8 mouse cellular contexts compared by ENCODE assay signal in genomic region chr6:122339047-122339647, GRCm38 (mm10). TPM values are rescaled to one million over a fixed set of nuclear protein-coding genes. Genes with fewer than 3 reads are reported as not detected.
DNase-seq lines count a peak whose midpoint lies in the region; ATAC-seq and TF ChIP-seq lines count a peak whose summit lies in the region.

No protein-coding gene starts in this region.

- no peaks in the 10 kb centered on the region for H3K27me3 ChIP-seq in intestine, embryonic 14.5 days (replicated peaks; ENCODE audit: control insufficient read depth, insufficient read depth, low read length)

- peaks cover 25% of the 10 kb centered on the region for H3K36me3 ChIP-seq in intestine, embryonic 14.5 days (ENCODE audit: control insufficient read depth, insufficient read depth, low read length)

- no peak for TF ChIP-seq CTCF in gastrocnemius, adult 2 months (IDR thresholded peaks at IDR 0.05)

- peak; percentile 71 for ATAC-seq in common myeloid progenitor, adult 5-6 weeks (replicated peaks; ENCODE audit: low read depth, poor library complexity, severe bottlenecking)
- peak; percentile 74 for ATAC-seq in intestine, embryonic 14.5 days (replicated peaks; ENCODE audit: low FRiP score, low TSS enrichment, low read depth)
- ATAC-seq in megakaryocyte progenitor cell, adult 5-6 weeks (replicated peaks; ENCODE audit: poor library complexity): peak; percentile 70

- H3K9me3 ChIP-seq in intestine, embryonic 14.5 days (ENCODE audit: control insufficient read depth, low read length): no peaks in the 10 kb centered on the region

- intact Hi-C loops in gastrocnemius, adult 2 months (cut with DNase I): loop anchor here (2.0 kb wide), 1 partner anchor 30 kb away; the partner anchor contains the start of gene M6pr
- intact Hi-C loops in left cerebral cortex, postnatal 14 days (cut with DNase I): no loop called here

- peaks cover 12% of the 10 kb centered on the region for H3K4me1 ChIP-seq in intestine, embryonic 14.5 days (replicated peaks; ENCODE audit: control insufficient read depth, insufficient read depth, low read length)

- peak overlapping the region; percentile 80 for H3K27ac ChIP-seq in gastrocnemius, adult 2 months
- H3K27ac ChIP-seq in intestine, embryonic 14.5 days (ENCODE audit: low read depth): peak overlapping the region; percentile 97

- peak; percentile 59 for DNase-seq in adipocyte (ENCODE audit: low spot score)
- peak; percentile 76 for DNase-seq in gastrocnemius, adult 2 months
- DNase-seq in intestine, embryonic 14.5 days (ENCODE audit: low spot score): peak; percentile 86
- peak; percentile 64 to 72 for DNase-seq in left cerebral cortex, postnatal 14 days (ENCODE audit: low spot score in 2 of 2)
- DNase-seq in right cerebral cortex, postnatal 14 days: peak; percentile 72
- DNase-seq in urinary bladder, postnatal 14 days (ENCODE audit: low spot score): peak; percentile 79

- peak overlapping the region; percentile 57 for H3K9ac ChIP-seq in intestine, embryonic 14.5 days (ENCODE audit: low read length)

- H3K4me3 ChIP-seq in gastrocnemius, adult 2 months: peak overlapping the region; percentile 94
- peak overlapping the region; percentile 66 for H3K4me3 ChIP-seq in intestine, embryonic 14.5 days (ENCODE audit: low read depth, low read length)

- WGBS in intestine, embryonic 14.5 days: 0% methylated on average over 24 of the region's 51 CpGs

- peak overlapping the region; percentile 67 for H3K4me2 ChIP-seq in intestine, embryonic 14.5 days (ENCODE audit: low read length)

RNA-seq across cellular contexts. Expression of gene Phc1, which starts 1.2 kb away (rescaled TPM):
- total RNA-seq in common myeloid progenitor, adult 5-6 weeks (2017): 8.9 and 13.0 TPM in 2 replicates
- 10 to 100 TPM; 24.8 to 32.8 TPM for total RNA-seq in gastrocnemius, adult 2 months (2021)
- polyA plus RNA-seq in intestine, embryonic 14.5 days (2014; fragmentation: Nextera tagmentation; extraction: Ambion mirVana): 17.6 and 19.8 TPM in 2 replicates
- total RNA-seq in left cerebral cortex, postnatal 14 days (2021): 10 to 100 TPM; 57.8 to 59.3 TPM
- 7.6 and 9.4 TPM in 2 replicates for total RNA-seq in megakaryocyte progenitor cell, adult 5-6 weeks (2015)
- total RNA-seq in megakaryocyte progenitor cell, adult 5-6 weeks (2017): 4.1 and 9.6 TPM in 2 replicates

RNA-seq across cellular contexts. Expression of gene M6pr, which starts 30.6 kb away (rescaled TPM):
- 309 and 328 TPM in 2 replicates for total RNA-seq in common myeloid progenitor, adult 5-6 weeks (2017)
- total RNA-seq in gastrocnemius, adult 2 months (2021): 10 to 100 TPM; 20.0 to 23.0 TPM
- polyA plus RNA-seq in intestine, embryonic 14.5 days (2014; fragmentation: Nextera tagmentation; extraction: Ambion mirVana): 123 and 125 TPM in 2 replicates
- total RNA-seq in left cerebral cortex, postnatal 14 days (2021): 10 to 100 TPM; 52.8 to 55.1 TPM
- total RNA-seq in megakaryocyte progenitor cell, adult 5-6 weeks (2015): 195 and 214 TPM in 2 replicates
- 441 and 452 TPM in 2 replicates for total RNA-seq in megakaryocyte progenitor cell, adult 5-6 weeks (2017)

RNA-seq across cellular contexts. Expression of gene Klrg1, which starts 56.5 kb away (rescaled TPM):
- not detected in 2 replicates for total RNA-seq in common myeloid progenitor, adult 5-6 weeks (2017)
- not detected for total RNA-seq in gastrocnemius, adult 2 months (2021)
- polyA plus RNA-seq in intestine, embryonic 14.5 days (2014; fragmentation: Nextera tagmentation; extraction: Ambion mirVana): not detected in 2 replicates
- under 1 TPM in 1 of 2 experiments, not detected in 1; 0.32 TPM for total RNA-seq in left cerebral cortex, postnatal 14 days (2021)
- 0.12 TPM in 1 of 2 replicates, not detected in the other for total RNA-seq in megakaryocyte progenitor cell, adult 5-6 weeks (2015)
- not detected in 2 replicates for total RNA-seq in megakaryocyte progenitor cell, adult 5-6 weeks (2017)

Comparison
In these comparisons a context has a peak if more than half of its experiments do, and no peak if none do; other contexts are left out.
1. Peak in every context shown above with its lines: DNase-seq, ATAC-seq, H3K4me3 ChIP-seq and H3K27ac ChIP-seq.